Mouse (Mus musculus) spleen, adult 2 months (tissue): ENCODE measurements around the gene Tmem184b.

Source experiments
- CTCF ChIP-seq: fragments of 200-500 bp; IDR thresholded peaks from 2 replicates; pipeline ENCODE4 v1.5.1; 2011; ENCODE audit warnings: mild to moderate bottlenecking, inconsistent platforms; ENCODE audit not compliant: insufficient read depth, insufficient read length, insufficient replicate concordance; ENCODE audit errors: extremely low read depth
- POLR2A ChIP-seq: fragments of 200-500 bp; IDR thresholded peaks from 2 replicates; pipeline ENCODE4 v1.6.1; 2011; ENCODE audit warnings: low read depth, low read length, inconsistent platforms

- no peak for TF ChIP-seq CTCF
- no peak for TF ChIP-seq POLR2A
Measured at GRCm38 (mm10) chr15:79432328-79432727, 29.0 kb upstream of the Tmem184b start.
